8 mouse cellular contexts compared by ENCODE assay signal in the genomic region with DNA sequence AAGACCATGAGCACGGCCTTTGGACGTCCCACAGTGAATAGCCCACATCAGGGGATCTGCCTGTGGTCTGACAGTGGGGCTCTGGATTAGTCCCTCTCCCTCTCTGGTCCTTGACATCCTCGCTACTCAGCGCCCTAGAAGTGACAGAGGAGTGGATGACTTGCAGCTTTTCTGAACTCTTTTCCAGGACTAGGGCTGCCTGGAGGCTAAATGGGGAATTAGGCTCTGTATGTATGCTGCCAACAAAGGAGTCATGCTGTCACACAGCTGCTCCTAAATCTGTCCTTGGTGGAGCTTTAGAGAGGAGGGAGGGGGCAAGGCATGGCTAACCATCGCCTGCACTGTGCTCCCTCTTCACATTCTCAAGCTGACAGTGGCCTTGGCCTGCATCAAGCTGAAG. TPM values are rescaled to one million over a fixed set of nuclear protein-coding genes. Genes with fewer than 3 reads are reported as not detected.
DNase-seq lines count a peak whose midpoint lies in the region; ATAC-seq and TF ChIP-seq lines count a peak whose summit lies in the region.

No protein-coding gene starts in this region.

- no peak overlapping the region for H3K9ac ChIP-seq in forebrain, postnatal 0 days
- no peak overlapping the region for H3K9ac ChIP-seq in hindbrain, postnatal 0 days (replicated peaks; ENCODE audit: low read length)

- intact Hi-C loops in gastrocnemius, postnatal 36 days (cut with DNase I): no loop called here

- no peaks in the 10 kb centered on the region for H3K9me3 ChIP-seq in forebrain, postnatal 0 days (ENCODE audit: low read length)
- H3K9me3 ChIP-seq in hindbrain, postnatal 0 days (ENCODE audit: low read length): no peaks in the 10 kb centered on the region

- ATAC-seq in forebrain, postnatal 0 days: peak; percentile 43
- ATAC-seq in hindbrain, postnatal 0 days: peak; percentile 78
- no peak for ATAC-seq in megakaryocyte, adult 5-6 weeks (ENCODE audit: poor library complexity, severe bottlenecking)

- no peaks in the 10 kb centered on the region for H3K4me1 ChIP-seq in forebrain, postnatal 0 days (ENCODE audit: insufficient read depth)
- no peaks in the 10 kb centered on the region for H3K4me1 ChIP-seq in hindbrain, postnatal 0 days (ENCODE audit: insufficient read depth, low read length)

- H3K27ac ChIP-seq in forebrain, postnatal 0 days (ENCODE audit: low read depth, low read length): no peak overlapping the region
- no peak overlapping the region for H3K27ac ChIP-seq in hindbrain, postnatal 0 days

- no peaks in the 10 kb centered on the region for H3K27me3 ChIP-seq in forebrain, postnatal 0 days (ENCODE audit: insufficient read depth, low read length)
- H3K27me3 ChIP-seq in hindbrain, postnatal 0 days (ENCODE audit: insufficient read depth, low read length): 0 out of 2 replicates have a peak, but pooled peaks cover 7% of the 10 kb centered on the region

- H3K36me3 ChIP-seq in forebrain, postnatal 0 days (ENCODE audit: insufficient read depth): no peaks in the 10 kb centered on the region
- H3K36me3 ChIP-seq in hindbrain, postnatal 0 days (ENCODE audit: insufficient read depth, low read length): no peaks in the 10 kb centered on the region

- TF ChIP-seq CTCF in forebrain, postnatal 0 days (IDR thresholded peaks at IDR 0.05; ENCODE audit: low read depth): no peak
- TF ChIP-seq CTCF in hindbrain, postnatal 0 days (IDR thresholded peaks at IDR 0.05; ENCODE audit: low read depth): no peak

- no peak overlapping the region for H3K4me2 ChIP-seq in forebrain, postnatal 0 days (ENCODE audit: low read depth)
- no peak overlapping the region for H3K4me2 ChIP-seq in hindbrain, postnatal 0 days (ENCODE audit: low read depth, low read length)

- DNase-seq in gastrocnemius, postnatal 25 days: peak; percentile 15
- DNase-seq in gastrocnemius, postnatal 36 days: no peak
- peak; percentile 9 to 20 for DNase-seq in adrenal gland, postnatal 36 days
- no peak for DNase-seq in forebrain, postnatal 0 days
- DNase-seq in hindbrain, postnatal 0 days (ENCODE audit: low spot score): peak; percentile 59
- DNase-seq in frontal cortex, postnatal 25 days (ENCODE audit: low spot score in 2 of 2): no peak
- DNase-seq in kidney, adult 8-10 months: no peak

- no peak overlapping the region for H3K4me3 ChIP-seq in forebrain, postnatal 0 days (ENCODE audit: low read depth, low read length)
- H3K4me3 ChIP-seq in hindbrain, postnatal 0 days (ENCODE audit: low read length): no peak overlapping the region

- WGBS in forebrain, postnatal 0 days: 17% methylated on average over 5 of the region's 5 CpGs
- WGBS in hindbrain, postnatal 0 days: 26% methylated on average over 5 of the region's 5 CpGs

RNA-seq across cellular contexts. Expression of a gene that starts 53.1 kb away (rescaled TPM):
- 1 to 10 TPM; 1.1 to 2.0 TPM for total RNA-seq in gastrocnemius, postnatal 25 days (2021)
- total RNA-seq in gastrocnemius, postnatal 36 days (2021): under 1 TPM; 0.94 to 0.99 TPM
- 1 to 10 TPM; 1.3 to 2.2 TPM for total RNA-seq in adrenal gland, postnatal 36 days (2021)
- 0.71 and 0.92 TPM in 2 replicates for total RNA-seq in forebrain, postnatal 0 days (2014; rRNA removed)
- 0.43 and 0.63 TPM in 2 replicates for polyA plus RNA-seq in forebrain, postnatal 0 days (2015; fragmentation: Nextera tagmentation; extraction: Ambion mirVana)
- 1.5 and 1.8 TPM in 2 replicates for total RNA-seq in hindbrain, postnatal 0 days (2014; rRNA removed)
- polyA plus RNA-seq in hindbrain, postnatal 0 days (2015; fragmentation: Nextera tagmentation; extraction: Ambion mirVana): 0.59 and 0.65 TPM in 2 replicates
- not detected in 2 replicates for total RNA-seq in megakaryocyte, adult 5-6 weeks (2015)
- under 0.01 TPM in 1 of 2 replicates, not detected in the other for total RNA-seq in megakaryocyte, adult 5-6 weeks (2017)

Comparison
In these comparisons a context has a peak if more than half of its experiments do, and no peak if none do; other contexts are left out.
1. DNase-seq: peak in gastrocnemius, postnatal 25 days (single experiment), adrenal gland, postnatal 36 days (2 of 2) and hindbrain, postnatal 0 days (single experiment); none in gastrocnemius, postnatal 36 days (0 of 2), forebrain, postnatal 0 days (single experiment), frontal cortex, postnatal 25 days (0 of 2) and kidney, adult 8-10 months (0 of 2).